Mouse (Mus musculus): ENCODE results near the gene Dcps.

The Dcps gene

DNA sequence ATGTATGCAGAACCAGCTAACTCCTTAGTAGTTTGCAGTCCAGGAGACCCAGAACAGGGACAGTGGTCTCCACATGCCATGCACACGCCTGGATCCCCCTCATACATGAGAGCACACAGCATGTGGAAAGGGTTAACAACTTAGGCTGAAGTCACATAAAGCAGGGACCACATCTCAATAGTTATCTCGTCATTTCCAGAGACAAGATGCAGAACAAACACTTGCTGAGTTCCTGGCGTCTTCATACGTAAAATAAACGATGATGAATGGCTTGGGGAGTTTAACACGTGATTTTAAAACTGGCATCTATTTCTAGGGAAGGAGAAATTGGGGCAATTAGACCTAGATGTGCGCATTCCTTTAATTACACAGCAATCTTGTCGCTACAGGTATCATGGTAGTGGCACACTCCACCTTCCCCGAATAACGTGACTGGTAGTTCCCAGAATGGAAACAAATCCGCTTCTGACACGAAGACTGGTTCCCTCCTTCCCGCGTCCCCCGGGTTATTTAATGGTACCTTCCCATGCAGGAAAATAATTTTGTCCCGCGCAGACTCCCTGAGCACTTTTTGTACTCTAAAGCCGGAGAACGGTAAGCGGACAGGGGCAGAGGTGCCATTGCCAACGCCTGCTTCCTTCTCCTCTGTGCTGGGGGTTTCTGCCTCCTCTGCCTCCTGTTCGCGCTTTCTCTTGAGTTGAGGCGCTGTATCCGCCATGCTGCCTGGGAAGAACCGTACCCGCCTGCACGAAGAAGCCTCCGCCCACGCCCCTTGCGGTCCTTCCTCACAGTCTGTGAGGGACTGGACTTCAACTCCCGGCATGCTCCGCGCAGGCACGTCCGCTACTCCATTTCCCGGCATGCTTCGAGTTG lies at the start of gene Dcps:
Dcps (minus strand) TSS at position 811 of the 873 bp plus-strand sequence.
- DNase-seq (ENCODE audit: low read depth, low spot score), result peak; percentile 86

GRCm38 (mm10) chr9:35223466-35223865 lies 47.6 kb upstream of the Dcps start:
- DNase-seq (ENCODE audit: low read depth, low spot score), result no peak

DNA sequence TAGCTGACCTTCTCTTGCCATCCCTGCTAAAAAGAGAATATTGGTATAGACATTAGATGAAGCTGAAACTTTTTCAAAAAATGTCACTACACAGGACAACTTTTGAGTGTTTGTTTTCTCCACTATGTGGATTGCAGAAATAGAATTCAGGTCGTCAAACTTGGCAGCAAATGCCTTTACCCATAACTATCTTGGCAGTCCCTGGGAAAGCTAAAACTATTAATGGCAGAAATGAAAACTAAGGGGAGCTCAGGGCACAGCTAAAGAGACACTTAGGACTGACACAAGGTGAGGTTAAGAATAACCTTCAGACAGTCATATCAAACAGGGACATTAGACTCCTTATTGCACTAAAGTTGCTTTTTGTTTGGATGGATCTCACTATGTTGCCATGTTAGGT lies 42.1 kb upstream of the Dcps start:
- DNase-seq (ENCODE audit: low read depth, low spot score), result no peak

- peak; percentile 32 for DNase-seq (ENCODE audit: low read depth, low spot score)
Measured at GRCm38 (mm10) chr9:35211573-35212511, 36.0 kb upstream of the Dcps start.

DNA sequence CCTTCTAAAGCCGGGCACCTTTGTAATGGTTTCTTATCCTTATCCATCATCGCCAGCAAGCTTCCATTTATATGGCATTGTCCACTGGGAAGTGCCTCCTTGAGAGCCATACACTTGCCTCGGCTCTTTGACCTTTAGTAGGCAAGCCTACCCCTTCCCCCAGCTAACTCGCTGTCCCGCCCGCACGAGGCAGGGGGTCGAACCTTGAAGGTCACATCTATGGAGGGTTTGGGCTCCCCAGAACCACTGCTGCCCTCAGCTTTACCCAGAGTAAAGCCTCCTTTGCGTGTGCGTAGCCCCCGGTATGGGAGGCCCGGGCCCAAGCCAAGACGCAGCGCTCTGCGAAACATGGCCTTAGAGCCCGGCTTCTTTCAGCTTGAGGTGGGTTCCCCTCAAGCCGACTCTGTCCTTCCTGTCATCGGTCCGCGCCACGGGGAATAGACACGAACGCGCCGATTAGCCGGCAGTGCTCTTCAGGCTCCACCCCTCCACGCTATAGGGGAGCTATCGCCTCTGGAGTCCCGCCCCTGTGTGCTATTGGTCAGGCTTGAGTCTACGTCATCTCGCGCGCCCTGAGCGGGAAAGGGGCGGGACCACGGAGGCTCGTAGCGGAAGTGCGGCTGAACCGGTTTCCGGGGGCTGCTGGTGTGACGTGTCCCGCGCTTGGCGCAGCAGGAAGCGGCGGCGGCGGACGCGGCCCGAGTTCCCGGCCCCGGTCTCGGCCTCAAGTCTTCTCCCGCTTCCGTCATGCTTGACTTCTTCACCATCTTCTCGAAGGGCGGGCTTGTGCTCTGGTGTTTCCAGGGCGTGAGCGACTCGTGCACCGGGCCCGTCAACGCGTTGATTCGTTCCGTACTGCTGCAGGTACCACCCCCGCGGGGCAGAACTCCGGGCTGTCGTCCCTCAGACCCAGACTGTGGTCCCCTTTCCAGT lies 34.9 kb upstream of the Dcps start, which contains the start of gene Foxred1:
Foxred1 (minus strand) TSS at position 514 of the 933 bp plus-strand sequence.
- DNase-seq (ENCODE audit: low read depth, low spot score), result peak; percentile 99

GRCm38 (mm10) chr9:35204421-35204820 lies 28.6 kb upstream of the Dcps start:
- DNase-seq (ENCODE audit: low read depth, low spot score), result no peak

DNA sequence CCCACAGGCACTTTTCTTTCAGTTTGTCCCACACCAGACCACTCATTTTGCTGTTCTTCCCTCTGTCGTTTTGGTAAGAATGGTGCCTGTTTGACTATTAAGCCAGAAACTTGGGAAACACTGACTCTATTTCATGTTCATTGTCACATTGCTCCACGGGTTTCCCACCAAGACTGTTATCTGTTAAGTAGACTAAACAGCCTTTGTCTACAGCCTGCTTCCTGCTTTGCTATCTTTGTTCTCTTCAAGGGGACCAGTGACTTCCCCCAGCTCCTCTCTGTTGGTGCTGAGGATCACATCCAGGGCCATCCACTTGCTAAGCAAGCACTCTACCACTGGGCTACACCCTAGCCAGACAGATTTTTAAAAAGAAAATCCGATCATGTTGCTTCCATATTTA lies 27.7 kb upstream of the Dcps start:
- DNase-seq (ENCODE audit: low read depth, low spot score), result no peak

GRCm38 (mm10) chr9:35200529-35201060 lies 24.7 kb upstream of the Dcps start:
- DNase-seq (ENCODE audit: low read depth, low spot score), result no peak

- peak; percentile 85 for DNase-seq (ENCODE audit: low read depth, low spot score)
Measured at GRCm38 (mm10) chr9:35199772-35200471, 24.1 kb upstream of the Dcps start, which contains the start of the genes Srpr and Tirap. Gene Srpr, plus strand, starts transcription at chr9:35200175. Gene Tirap, minus strand, starts transcription at chr9:35200291.

DNA sequence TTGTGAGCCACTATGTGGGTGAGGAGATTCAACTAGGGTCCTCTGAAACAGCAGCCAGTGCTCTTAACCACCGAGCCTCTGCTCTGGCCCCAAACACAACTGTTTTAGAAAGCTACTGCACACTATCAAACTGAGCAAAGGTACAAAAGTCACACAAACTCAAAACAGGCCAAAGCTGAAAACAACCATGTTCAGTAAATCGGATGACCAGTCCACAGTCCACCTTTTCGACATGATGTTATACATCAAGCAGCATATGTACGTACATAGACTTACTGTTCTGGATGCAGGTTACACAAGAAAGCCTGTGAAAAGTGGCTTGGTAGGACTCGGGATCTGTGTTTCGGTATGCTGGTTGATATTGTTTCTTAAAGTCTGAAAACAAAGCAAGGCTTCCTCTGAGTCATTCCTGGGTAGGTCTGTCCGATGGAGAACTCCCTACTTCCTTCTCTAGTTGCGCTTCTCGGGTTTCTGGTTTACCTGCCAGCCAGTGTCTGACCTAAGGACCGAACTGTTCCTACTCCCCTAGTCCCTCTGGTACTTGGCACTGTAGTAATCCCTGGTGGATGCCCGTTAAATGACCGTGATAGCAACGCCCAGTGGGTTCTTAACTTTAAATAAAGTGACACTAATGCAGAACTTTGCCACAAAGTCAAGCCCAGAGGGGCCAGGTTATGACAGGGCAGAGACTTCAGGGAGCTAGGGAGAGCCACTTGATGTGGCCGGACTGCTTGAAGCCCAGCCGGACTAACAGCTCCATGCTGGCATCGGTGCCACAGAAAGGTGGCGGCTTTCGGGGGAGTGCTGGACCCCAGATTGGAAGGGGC lies 23.3 kb upstream of the Dcps start:
- peak; percentile 44 for DNase-seq (ENCODE audit: low read depth, low spot score)

DNA sequence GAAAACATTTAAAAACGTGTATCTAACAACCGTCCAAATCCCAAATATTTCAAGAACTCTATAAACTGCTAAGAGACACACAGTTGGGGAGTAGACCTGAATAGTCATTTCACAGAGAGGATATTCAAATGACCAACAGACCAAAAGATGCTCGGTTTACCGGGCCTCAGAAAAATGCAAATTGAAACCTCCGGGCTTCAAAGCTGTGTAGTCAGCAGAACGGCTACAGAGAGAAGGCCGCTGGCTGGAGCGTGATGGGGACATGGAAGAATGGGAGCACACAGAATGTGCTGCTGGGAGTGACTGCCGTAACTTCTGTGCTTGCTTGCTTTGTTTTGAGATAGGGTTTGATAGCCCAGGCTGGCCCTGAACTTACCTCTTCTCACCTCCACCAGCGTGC lies 22.5 kb upstream of the Dcps start:
- DNase-seq (ENCODE audit: low read depth, low spot score), result no peak

DNA sequence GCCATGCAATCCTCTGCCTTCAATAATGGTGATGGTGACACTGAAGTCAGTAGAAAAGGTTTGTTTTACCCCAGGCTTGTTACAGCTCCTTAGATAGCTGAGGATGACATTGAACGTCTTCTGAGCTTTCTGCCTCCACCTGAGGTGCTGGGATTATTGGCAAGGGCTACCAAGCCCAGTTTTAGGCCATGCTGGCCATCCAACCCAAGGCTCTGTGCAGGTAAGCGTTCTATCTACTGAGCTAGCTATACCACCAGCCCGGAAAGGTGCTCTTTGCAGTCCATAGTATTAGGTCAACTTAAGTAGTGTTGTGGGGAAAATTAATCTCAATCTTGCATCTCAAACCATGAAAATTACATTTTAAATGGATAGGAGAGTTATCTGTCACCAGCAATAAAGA lies 21.8 kb upstream of the Dcps start:
- no peak for DNase-seq (ENCODE audit: low read depth, low spot score)

GRCm38 (mm10) chr9:35194048-35194447 lies 18.2 kb upstream of the Dcps start:
- no peak for DNase-seq (ENCODE audit: low read depth, low spot score)

DNA sequence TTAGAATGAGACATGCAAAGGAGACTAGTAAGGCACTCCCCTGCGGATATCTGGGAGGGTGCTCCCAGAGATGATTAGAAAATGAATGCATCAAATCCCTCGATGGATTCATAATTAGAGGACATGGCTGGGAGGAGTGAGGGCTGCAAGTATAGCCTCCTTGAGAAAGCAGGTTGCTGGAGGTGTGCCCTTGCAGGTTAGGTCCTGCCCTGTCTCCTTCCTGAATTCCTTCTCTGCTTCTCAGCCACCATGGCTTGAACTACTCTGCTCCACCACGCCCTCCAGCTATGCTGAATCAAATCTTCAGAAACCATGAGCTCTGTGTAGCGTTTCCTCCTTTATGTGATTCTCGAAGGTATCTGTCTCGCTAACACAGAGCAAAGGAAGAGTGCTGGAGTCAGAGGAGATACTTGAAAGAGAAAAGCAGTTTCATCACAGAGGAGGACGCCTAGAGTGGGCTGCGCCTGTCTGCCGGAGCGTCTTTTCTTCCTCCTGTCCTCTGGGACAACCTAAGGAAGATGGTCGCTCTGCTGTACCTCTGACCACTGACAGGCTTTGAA lies 17.2 kb upstream of the Dcps start:
- DNase-seq (ENCODE audit: low read depth, low spot score), result no peak

DNA sequence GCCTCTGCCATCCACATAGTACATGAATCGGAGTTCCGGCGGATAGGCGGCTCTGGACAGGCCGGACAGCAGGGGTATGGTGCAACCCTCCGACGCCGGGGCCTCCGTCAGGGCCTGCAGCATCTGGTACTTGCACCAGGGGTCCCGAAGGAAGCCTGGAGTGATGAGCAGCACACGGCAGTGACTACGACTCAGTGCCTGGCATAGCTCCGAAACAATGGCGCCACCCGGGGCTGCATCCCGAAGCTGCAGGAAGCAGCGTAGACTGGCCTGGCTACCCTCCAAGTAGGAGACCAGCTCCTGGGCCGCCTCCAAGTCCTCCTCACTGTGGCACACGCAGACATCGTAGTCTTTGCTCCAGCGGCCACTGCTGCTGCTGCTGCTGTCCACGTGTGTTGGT lies 12.8 kb upstream of the Dcps start:
- DNase-seq (ENCODE audit: low read depth, low spot score), result no peak

DNA sequence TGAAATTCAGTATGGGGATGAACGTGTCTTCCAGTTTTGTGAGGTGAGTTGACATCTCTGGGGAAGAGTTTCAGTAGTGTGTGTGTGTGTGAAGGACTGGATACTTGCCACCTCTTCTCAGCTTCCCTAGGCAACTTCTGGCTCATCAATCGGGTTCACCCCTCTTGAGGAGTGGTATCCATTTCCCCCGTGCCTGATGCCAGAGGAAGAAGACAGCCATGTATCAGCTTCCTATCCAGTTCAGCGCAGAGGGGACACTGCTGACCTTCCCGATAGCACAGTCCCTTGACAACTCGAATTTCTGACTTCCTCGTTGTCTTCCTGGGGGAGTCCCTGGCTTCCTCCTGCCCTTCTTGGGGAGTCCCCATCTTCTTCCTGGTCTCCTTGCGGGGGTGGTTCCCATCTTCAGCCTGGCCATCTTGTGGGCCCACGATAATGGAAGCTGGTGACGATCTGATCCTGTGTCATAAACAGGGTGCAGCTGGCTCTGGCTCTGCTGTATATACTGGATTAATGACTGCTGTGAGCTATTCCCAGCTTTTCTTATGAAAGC lies 11.6 kb upstream of the Dcps start:
- no peak for DNase-seq (ENCODE audit: low read depth, low spot score)

- no peak for DNase-seq (ENCODE audit: low read depth, low spot score)
Measured at GRCm38 (mm10) chr9:35186430-35186829, 10.6 kb upstream of the Dcps start.

DNA sequence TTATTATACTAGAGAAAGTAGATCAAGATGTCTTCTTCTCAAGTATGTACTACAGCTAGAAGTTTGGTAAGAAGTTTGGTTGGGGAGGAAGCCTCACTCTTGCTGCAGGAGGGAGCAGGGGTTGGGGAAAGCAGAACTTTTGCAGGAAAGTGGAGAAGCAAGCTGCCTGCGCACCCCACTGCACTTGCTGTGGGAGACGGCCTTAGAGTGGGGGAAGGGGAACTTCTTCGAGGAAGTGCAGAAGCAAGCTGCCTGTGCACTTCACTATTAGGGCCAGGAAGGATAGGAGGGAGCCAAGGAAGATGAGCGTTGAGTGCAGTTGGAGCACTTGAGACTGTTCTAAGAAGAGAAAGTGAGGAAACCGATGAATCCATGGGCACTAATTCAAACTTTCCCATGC lies 7.5 kb upstream of the Dcps start:
- DNase-seq (ENCODE audit: low read depth, low spot score), result no peak

DNA sequence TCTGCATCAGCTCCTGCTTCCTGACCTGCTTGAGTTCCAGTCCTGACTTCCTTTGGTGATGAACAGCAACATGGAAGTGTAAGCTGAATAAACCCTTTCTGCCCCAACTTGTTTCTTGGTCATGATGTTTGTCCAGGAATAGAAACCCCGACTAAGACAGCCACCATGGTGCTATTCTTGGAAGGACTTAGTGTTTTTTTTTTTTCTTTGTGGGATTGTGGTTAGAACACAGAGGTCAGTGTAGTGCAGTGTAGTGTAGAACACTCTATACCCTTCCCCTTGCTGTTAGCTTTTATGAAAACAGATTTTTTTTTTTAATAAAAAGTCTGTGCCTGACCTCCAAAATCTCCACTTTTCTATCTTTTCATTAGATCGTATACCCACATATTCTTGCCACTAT lies 7.0 kb upstream of the Dcps start:
- peak; percentile 20 for DNase-seq (ENCODE audit: low read depth, low spot score)
